Mouse (Mus musculus): ENCODE data around the gene Brsk2. TPM values are rescaled to one million over a fixed set of nuclear protein-coding genes. Genes with fewer than 3 reads are reported as not detected.
"Not testable (repeated sequence)": the region's sequence is repeated elsewhere in the genome, so short reads cannot be mapped to it uniquely, and the experiment has no call there.

The Brsk2 gene
- under 1 TPM; 0.78 to 0.96 TPM for total RNA-seq (2021)
- long read RNA-seq, experiment 1, partial matches to known transcripts, result 0 of 2 reads
- long read RNA-seq, experiment 1, other reads (novel, unspliced or antisense), result 2 of 2 reads
- long read RNA-seq, experiment 2, partial matches to known transcripts, result 0 of 3 reads
- long read RNA-seq, experiment 2, other reads (novel, unspliced or antisense), result 3 of 3 reads

DNA sequence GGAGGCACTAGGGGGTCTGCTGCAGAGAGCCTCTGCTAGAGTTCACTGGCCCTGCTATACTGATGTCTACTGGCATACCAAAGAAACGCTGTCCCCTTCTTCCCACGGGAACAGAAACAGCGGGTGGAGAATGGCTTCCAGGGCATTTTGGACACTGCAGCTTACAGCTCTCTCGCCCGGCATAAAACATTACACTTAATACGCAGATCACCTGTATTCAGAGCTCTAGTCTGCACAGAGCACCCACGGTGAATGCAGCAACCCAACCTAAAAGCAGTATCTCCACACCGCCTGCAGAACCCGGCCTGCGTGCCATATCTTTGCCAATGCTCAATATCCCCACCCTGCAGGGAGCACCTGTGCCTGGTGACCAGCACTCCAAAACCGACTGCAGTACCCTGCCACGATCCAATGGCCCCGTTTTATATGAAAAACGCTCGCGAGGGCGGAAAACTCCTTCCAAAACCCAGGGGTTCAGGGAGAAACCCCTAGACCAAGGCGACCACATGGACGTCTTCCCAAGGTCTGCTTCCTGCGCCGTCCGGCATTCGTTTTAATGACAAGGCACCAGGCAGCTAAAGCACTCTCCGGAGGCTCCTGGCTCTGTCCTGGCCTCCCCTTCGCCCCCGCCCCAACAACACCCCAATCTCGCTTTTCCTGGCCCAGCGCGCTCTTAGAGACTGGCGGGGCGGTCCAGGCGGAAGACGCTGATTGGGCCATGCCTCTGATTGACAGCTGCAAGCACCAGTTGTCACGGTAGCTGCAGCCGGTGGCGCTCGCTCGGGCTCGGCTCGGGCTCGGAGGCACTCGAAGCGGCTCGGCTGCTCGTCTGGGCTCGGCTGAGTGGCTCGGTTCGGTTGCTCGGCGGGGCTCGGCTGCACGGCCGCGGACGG is at the start of gene Brsk2:
Gene Brsk2 (plus strand): TSS at position 846 of the 893 bp plus-strand sequence.
- peak; percentile 94 to 95 for DNase-seq (ENCODE audit: low spot score in 2 of 2)

DNA sequence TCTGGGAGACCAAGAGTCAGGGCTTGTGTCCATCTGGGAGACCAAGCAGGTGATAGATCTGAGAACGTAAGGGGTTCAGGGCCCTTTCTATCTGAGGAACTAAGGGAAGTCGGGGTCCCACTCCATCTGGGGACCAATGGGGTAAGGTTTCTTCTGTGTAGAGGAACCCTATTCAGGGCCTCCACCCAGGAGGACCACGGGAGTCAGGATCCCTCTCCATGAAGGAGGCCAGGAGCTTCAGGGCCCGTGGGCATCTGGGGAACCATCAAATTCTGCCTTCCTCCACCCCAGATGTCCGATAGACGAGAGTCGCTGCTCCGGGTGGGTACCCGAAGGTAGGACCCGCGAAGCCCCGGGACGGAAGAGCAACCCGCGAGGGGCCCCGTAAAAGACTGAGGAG is 47.7 kb upstream of the Brsk2 start:
- DNase-seq (ENCODE audit: low spot score in 2 of 2), result no peak

DNA sequence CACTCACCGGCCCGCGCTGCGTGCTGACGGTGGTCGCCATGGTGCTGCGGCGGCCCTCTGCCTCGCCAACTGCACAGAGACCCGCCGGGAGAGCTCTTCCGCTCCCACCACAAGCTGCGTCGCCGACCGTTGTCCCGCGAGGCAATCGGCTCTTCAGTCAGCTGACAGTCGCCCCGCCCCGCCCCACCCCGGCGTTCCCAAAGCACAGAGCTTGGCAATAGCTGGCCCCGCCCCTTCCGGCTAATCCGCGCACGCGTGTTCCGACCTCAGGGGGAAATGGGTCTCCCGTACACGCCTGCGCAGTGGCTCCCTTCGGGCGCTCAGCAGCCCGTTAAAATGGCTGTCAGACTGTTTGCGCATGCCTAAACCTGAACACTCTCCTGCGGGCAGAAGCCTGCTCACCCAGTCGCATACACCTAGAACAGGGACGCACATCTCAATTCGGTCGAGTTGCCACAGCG is 47.3 kb upstream of the Brsk2 start:
- DNase-seq (ENCODE audit: low spot score in 2 of 2), result peak; percentile 99 to 100

DNA sequence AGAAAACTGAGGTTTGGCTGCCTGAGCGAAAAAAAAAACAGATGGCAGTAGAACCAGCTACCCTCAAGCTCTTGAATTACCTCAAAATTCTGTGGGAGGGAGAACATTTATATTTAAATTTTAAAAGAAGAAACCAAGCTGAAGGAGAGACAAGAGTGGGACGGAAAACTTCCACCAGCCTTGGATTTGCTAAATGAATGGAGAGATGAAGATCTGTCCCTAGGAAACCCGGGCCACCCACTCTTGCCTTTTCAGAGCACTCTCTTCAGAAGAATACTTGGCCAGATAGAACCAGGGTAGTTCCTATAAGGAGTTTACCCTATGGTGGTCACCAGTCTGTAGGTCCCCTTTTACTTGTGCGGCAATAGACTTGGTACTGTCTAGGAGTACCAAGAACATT is 46.8 kb upstream of the Brsk2 start:
- no peak for DNase-seq (ENCODE audit: low spot score in 2 of 2)

DNA sequence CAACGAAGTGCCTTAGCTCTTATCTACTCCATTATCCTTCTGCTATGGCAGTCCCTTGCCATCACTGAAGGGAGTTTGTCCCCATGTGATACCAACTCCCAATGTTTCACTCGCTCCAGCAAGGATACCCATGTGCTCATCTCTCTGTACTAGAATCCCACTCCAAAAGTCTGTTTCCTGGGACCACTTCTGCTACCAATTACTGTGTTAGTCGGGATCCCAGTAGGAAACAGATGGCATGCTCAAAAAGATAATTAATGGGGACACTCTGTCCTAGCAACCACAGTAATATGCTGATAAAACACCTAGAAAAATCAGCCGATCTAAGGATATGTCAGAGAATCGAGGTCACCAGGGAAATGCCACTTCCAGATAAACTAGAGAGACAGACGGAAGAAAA is 41.0 kb upstream of the Brsk2 start:
- DNase-seq (ENCODE audit: low spot score in 2 of 2), result no peak

DNA sequence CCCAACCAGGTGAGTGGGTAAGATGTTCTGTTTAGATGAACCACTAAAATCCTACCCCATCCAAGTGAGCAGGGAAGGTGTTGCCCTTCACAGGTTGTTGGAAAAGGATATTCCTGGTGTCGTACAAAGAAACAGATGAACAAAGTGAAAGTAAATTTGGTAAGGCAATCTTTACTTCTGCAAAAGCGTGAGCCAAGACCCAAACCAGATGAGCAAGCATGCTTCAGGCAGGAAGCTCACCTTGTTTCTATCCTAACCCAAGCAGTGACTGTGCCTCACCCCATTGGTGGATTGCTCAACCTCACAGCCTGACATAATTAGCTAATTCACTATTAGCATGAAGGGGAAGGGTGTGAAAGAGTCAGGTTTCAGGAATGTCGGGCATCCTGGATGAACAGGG is 38.2 kb upstream of the Brsk2 start:
- DNase-seq (ENCODE audit: low spot score in 2 of 2), result no peak

DNA sequence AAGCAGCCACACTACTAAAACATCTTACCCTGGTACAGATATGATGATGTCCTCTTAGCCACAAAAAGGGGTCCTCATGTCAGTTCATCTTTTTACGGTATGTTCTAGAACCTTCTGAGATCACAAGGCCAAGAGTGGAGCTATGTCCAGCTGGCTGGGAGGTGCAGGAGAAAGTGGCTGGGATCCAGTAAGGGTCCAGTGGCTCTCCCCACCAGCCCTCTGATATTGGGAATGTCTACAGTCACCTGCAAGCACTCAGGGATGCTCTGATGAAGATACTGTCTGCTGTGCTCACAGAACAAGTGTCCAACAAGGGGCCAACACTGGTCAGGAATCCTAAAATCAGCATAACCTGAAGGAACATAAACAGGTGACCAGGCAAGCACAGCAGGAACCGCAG is 31.1 kb upstream of the Brsk2 start, which contains the start of gene Tollip:
Gene Tollip (minus strand): TSS at position 101 of the 400 bp plus-strand sequence.
- DNase-seq (ENCODE audit: low spot score in 2 of 2), result no peak

DNA sequence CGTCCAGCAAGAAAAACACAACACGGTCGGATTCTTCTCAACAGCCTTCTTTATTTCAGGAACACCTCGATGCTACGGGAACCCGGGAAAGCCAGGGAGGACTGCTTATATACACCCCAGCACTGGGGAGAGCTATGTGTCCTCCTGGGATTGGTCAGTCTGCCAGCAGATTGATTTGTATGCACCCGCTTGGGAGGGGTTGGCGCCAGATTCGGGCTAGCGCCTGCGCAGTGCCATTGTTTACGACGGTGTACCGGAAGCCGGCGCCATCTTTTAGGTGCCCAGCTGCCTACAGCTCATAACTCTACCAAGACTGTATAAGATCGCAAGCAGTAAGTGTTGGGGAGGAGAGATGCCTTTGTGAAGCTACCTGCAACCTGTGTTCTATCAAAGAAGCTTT is 25.4 kb upstream of the Brsk2 start:
- not testable (repeated sequence) for DNase-seq (ENCODE audit: low spot score in 2 of 2)

DNA sequence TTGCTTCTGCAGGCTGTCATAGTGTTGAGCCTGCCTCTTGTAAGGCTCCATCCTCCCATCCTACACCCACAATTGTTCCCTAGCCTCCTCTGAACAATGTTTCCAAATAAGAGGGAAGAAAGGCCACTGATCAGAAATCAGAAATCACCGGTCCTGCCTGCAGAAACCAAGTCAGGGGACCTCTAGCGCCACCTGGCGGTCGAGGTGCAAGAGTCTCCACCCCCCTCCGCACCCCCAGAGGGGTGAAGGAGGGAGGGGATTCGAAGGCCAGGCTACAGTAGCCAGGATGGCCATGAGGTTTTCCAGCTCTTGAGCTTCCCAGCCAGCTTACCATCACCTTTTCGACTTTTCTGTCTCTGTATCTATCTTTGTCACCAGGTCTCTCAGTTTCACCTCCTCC is 24.6 kb upstream of the Brsk2 start:
- peak; percentile 59 to 73 for DNase-seq (ENCODE audit: low spot score in 2 of 2)

DNA sequence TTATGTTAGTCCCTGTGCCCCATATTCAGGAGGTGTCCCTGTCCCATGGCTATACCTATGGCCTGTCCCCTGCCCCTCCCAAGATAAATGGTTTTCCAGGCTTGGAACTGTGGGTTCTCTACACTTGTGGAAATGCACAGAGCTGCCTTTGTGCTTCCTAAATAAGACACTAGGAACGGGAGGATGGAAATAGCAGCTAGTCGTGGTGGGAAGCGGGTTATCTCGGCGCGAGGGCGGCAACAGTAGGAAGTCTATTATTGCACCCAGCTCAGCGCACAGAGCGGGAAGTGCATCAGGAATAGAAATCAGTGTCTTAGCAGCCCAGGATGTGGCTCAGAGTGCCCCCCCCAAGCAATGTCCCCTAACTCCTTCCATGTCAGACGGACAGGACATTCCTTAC is 20.9 kb upstream of the Brsk2 start:
- no peak for DNase-seq (ENCODE audit: low spot score in 2 of 2)

DNA sequence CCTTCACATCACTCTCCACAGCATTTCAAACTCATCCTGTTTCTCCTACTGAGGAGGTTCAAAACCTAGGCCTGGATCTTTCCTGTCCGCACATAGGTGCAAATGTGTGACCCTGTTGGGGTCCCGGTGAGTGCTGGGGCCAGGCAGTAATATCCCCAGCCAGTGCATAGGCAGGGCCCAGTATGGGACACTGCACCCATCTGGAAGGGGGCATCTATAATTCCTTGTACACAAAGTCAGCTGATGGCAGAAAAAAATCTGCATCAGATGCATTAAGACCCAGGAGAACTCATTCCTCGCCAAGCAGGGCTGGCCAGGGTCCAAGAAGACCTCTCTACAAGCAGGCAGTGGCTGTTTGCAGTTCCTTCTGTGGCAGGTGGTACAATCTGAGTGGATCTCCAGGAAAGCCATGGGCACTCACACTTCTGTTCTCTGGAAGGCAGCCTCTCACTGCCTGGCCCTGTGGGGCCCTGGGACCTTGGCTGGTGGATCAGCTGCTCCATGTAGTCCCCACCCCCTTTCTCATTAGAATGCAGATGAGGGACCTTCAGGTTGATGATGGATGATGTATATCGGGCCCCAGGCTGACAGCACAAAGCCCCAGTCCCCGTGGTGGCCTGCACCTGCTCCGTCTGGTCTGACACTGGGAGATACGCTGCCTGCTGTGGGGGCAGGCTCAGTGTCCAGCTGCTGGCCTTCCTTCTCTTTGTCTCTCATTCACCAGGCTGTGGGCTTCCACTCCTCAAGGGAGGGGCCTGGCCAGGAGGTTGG is 15.2 kb upstream of the Brsk2 start:
- no peak for DNase-seq (ENCODE audit: low spot score in 2 of 2)

DNA sequence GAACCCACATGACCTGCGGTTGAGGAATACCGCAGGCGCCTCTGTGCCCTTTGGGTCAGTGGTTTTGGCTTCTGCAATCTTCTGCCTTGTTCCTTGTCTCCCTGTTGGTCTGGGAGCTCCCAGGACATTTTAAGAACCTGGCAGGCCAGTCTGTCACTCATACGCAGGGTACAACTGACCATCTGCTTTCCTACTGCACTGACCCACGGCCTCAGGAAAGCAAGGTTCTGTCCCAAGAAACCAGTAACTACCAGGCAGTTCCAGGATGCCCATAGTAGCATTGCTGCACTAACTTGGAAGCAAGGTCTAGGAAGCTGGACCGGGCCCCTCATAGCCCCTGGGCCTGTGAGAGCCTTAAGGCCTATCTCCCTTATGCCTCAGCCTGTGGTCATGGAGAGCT is 14.6 kb upstream of the Brsk2 start:
- DNase-seq (ENCODE audit: low spot score in 2 of 2), result no peak

DNA sequence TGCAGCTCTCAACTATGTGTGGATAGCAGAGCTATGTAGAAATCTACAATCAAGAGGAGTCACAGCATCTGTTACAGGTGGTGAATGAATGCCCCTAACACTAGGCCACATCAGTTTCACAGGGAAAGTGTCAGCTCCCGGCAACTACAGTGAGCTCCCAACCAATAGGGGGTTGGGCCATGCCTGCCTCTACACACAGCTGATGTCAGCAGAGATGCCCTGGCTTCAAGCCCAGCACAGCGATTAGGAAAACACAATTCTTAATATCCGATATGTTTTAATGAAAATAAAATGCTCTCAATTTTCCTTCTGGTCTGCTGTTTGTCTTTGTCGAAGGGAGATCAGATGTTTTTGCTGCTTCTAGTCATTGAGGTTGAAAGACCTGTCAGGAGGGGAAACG is 6.1 kb upstream of the Brsk2 start:
- DNase-seq (ENCODE audit: low spot score in 2 of 2), result no peak

DNA sequence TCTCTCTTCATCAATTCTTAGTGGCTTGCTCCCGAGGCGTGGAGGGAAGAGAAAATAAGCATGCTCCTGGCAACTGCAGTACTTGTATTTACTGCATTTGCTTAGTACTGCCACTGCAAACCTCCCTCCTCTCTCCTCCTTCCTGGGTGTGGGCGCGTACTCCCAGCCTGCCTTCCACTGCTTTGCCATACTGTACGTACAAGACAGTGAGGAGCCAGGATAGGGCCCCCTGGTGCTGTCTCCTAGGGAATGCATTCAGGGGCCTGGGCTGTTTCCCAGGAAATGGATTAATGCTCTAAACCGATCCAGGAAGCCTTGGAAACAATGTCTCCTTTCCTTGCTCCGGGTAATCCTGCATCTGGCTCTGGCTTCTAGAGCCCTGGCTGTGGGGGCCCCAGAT is 3.6 kb upstream of the Brsk2 start:
- DNase-seq (ENCODE audit: low spot score in 2 of 2), result no peak

DNA sequence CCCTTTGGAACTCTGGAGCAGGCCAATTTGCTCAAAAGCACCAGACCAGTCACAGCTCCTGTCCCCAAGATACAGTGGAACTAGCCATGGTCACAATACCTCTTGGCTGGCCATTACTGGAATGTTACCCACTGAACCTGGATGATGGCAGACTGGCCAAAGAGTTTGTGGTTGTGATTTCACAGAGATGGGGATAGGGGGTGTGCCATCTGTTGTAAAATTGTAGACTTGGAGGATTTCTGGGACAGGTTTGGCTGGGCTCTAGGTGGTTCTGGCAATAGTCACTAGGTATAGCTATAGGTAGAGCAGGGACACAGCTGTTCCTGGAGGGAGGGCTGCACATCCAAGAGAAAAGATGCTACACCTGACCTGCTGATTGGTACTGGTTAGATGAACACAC is 2.0 kb upstream of the Brsk2 start:
- no peak for DNase-seq (ENCODE audit: low spot score in 2 of 2)

DNA sequence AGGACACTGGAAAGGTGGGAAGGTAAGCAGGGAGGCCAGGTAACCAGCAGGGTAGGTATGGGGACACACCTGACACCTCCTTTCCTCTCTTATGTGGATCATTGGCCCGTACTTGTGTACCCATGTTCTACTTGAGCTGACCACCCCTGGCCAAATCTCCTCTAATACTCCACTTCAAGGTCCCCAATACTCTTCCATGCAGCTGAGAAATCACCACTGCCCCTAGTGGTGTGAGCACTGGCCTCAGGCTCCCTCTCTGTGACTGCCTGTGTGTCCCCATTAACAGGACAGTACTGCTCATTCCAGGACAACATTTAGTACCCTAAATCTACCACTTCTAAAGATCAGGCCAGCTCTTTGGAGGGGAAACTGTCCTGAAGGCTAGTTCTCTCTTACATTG is 1.5 kb upstream of the Brsk2 start:
- DNase-seq (ENCODE audit: low spot score in 2 of 2), result no peak

DNA sequence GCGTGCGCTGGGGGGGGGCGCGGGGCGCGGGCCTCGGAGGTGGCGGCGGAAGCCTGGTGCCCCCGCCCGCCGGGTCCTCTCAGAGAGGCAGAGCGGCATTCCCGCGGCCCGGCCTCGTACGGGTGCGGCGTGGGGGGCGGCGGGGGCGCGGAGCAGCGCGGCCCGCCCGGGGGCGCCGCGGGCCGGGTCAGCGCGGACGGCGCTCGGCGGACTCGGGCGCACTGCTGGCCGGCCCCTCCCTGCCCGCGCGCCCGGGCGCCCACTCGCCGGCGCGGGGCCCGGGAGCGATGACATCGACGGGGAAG is 200 bp downstream of the Brsk2 start:
- DNase-seq (ENCODE audit: low spot score in 2 of 2), result no peak

DNA sequence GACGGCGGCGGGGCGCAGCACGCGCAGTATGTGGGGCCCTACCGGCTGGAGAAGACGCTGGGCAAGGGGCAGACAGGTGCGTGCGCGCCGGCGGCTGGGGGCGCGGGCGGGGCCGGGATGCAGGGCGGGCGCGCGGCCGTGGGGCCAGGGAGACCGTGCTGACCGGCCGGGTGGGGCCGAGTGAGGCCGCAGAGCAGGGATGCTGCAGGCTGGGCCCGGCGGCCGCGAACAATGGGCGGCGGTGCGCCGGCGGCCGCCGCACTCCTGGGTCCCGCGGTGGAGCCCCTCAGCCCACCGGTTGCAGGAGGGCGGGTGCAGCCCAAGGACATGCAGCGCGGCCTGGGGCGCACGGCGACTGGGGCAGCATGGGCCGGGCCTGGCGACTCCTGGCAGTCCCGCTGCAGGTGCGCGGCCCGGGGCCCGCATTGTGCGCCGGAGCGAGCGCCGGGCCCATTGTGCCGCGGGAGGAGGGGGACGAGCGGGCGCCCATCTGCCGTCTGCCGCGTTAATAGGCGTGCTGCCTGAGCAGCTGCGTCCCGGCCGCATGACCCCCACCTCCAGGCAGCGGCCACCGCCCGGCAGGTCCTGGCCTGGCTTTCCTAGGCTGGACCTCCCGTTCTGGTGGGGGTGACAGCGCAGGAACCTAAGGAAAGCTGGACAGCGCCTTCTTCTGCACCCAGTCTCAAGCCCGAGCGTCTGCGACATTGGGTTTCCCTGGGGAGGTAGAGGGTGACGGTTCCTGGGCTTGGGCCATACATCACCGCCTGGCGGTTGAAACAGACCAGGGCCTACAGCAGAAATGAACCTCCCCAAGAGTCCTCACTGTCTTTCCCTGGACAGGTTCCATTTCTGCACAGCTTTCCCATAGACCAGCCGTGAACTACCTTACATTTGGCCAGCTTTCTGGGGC is 808 bp downstream of the Brsk2 start:
- DNase-seq (ENCODE audit: low spot score in 2 of 2), result peak in 1 of 2 experiments; percentile 33

DNA sequence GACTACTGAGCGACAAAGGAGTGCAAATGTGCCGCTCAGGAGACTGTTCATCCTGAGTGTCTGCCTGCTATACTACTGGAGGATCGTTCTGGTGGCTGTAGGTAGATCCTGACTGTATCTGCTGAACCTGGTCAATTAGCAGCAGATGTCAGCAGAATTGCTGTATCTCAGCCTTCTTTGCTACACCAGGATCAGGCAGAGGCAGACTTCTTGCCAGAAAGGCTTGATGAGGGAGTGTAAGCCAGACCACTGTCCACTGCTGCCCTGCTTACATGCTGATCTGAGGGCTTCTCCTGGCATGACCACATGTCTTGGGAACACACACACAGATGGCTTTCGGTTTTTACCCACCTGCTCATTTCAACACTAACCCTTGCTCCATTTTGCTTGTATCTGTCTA is 2.3 kb downstream of the Brsk2 start:
- no peak for DNase-seq (ENCODE audit: low spot score in 2 of 2)

DNA sequence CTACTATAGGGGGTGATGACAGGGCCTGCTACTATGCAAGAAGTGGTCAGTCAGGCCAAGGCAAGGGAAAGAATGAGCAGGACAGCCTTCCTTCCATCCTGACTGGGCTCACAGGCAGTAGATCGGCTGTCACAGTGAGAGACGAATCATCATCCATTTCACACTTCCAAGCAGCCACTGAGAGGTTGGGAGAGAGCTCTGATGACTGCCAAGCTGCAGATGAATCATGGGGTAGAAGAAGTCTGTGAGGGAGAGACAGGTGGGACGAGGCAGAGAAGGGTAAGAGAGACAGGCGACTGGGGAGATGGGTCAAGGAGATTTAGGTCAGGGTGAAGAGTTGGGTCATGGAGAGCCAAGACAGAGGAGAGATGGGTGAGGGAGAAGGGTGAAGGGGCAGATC is 3.4 kb downstream of the Brsk2 start:
- no peak for DNase-seq (ENCODE audit: low spot score in 2 of 2)

DNA sequence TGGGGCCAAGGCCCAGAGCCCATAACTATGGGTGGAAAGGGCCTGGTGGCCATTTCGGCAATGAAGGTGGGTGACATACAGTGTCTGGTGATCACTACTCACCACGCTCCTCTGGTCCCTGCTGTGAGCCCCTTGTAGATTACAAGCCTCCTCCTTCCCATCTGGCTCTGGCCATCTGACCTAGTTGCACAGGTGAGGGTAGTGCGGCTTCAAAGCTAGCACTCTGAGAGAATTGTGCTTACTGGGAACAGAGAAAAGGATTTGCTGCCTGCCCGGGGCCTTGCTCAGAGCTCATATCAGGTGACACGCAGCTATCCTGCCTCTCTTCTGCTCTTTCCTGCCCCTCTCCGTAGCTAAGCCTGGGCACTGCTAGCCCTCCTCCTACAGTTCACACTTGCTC is 4.1 kb downstream of the Brsk2 start:
- no peak for DNase-seq (ENCODE audit: low spot score in 2 of 2)
